Mouse (Mus musculus): ENCODE measurements around the gene Gak. TPM values are rescaled to one million over a fixed set of nuclear protein-coding genes. Genes with fewer than 3 reads are reported as not detected.
A peak's percentile ranks its signal among the peaks of the same experiment; 100 is the strongest.

Gene Gak
- polyA plus RNA-seq, 1 experiment from 2014 or later: 47.2 TPM

DNA sequence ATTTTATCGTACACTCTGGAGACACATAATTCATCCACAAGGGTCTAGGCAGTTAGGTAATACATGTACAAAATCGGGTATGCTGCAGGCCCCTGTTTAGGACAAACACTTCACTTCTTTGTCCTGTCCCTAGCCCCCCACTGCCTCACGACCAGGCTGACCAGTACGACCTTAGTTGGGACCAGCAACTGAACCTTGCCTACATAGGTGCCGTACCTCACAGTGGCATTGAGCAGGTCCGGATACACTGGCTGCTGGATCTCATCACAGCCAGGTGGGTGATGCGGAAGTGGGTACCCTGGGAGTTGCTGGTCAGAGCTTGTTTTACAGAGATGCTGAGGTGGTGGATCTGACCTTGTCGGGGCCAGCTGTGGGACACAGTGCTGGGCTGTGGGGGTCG, 40.4 kb upstream of the Gak start:
- 80% methylated on average over 9 of the region's 9 CpGs for WGBS
- DNase-seq (ENCODE audit: low spot score) (no peak), ATAC-seq (ENCODE audit: low FRiP score) (no peak)
- Histone ChIP-seq H3K4me1 (replicated peaks; ENCODE audit: control insufficient read depth, insufficient read depth, low read length) (0 out of 2 replicates have a peak, but pooled peaks cover 10% of the 10 kb centered on the region), H3K36me3 (replicated peaks; ENCODE audit: control insufficient read depth, insufficient read depth) (0 out of 2 replicates have a peak, but pooled peaks cover 7% of the 10 kb centered on the region), H3K4me3 (replicated peaks; ENCODE audit: low read length) (no peak overlapping the region), H3K4me2 (replicated peaks) (peak overlapping the region; percentile 80), H3K27me3 (ENCODE audit: control insufficient read depth, insufficient read depth, low read length) (no peaks in the 10 kb centered on the region), H3K9ac (0 out of 2 replicates have a peak overlapping the region, but pooled peaks have one; percentile 75), H3K9me3 (ENCODE audit: control insufficient read depth, low read length) (no peaks in the 10 kb centered on the region), H3K27ac (no peak overlapping the region)

GRCm38 (mm10) chr5:108668977-108669936, 39.7 kb upstream of the Gak start, which contains the start of gene Dgkq:
TSS of gene Dgkq (minus strand) at chr5:108669672.
- H3K36me3 ChIP-seq (replicated peaks; ENCODE audit: control insufficient read depth, insufficient read depth): 0 out of 2 replicates have a peak, but pooled peaks cover 7% of the 10 kb centered on the region
- no peaks in the 10 kb centered on the region for H3K27me3 ChIP-seq (ENCODE audit: control insufficient read depth, insufficient read depth, low read length)
- no peaks in the 10 kb centered on the region for H3K9me3 ChIP-seq (ENCODE audit: control insufficient read depth, low read length)
- WGBS: 6% methylated on average over 43 of the region's 43 CpGs
- 0 out of 2 replicates have a peak, but pooled peaks cover 10% of the 10 kb centered on the region for H3K4me1 ChIP-seq (replicated peaks; ENCODE audit: control insufficient read depth, insufficient read depth, low read length)
- peak within 1 kb of the TSS; percentile 44 for H3K4me3 ChIP-seq (replicated peaks; ENCODE audit: low read length)
- H3K9ac ChIP-seq: peak within 1 kb of the TSS; percentile 75
- peak within 1 kb of the TSS; percentile 78 for H3K27ac ChIP-seq
- peak; percentile 84 for ATAC-seq (ENCODE audit: low FRiP score)
- peak within 1 kb of the TSS; percentile 80 for H3K4me2 ChIP-seq (replicated peaks)
- DNase-seq (ENCODE audit: low spot score): peak; percentile 86

DNA sequence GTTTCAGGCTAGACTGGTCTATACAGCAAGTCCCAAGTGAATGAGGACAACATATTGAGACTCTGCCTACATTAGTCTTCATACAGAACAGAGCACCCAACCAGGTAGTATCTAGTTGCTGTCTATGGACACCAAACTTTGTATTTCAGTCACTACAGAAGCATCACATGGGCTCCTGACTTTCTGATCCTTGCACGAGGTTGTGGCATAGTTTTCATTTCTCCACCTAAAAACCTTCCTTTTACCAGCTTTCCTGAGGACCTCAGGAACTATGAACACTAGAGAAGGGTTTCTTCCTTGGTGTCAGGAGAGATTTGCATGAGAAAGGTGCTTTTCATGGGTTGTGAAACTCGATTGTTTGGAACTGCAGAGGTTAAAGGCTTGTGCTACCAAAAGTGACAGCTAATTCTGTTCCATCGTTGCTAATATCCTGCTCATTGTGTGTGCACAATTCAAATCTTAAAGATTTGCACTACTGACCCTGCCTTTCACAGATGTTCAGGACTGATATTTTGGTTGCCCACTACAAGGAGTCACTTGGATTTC, 38.9 kb upstream of the Gak start:
- Histone ChIP-seq H3K27me3 (ENCODE audit: control insufficient read depth, insufficient read depth, low read length) (no peaks in the 10 kb centered on the region), H3K9ac (peak overlapping the region; percentile 75), H3K4me2 (replicated peaks) (peak overlapping the region; percentile 80), H3K4me1 (replicated peaks; ENCODE audit: control insufficient read depth, insufficient read depth, low read length) (0 out of 2 replicates have a peak, but pooled peaks cover 10% of the 10 kb centered on the region), H3K36me3 (replicated peaks; ENCODE audit: control insufficient read depth, insufficient read depth) (0 out of 2 replicates have a peak, but pooled peaks cover 7% of the 10 kb centered on the region), H3K27ac (peak overlapping the region; percentile 78), H3K4me3 (replicated peaks; ENCODE audit: low read length) (peak overlapping the region; percentile 44), H3K9me3 (ENCODE audit: control insufficient read depth, low read length) (no peaks in the 10 kb centered on the region)
- WGBS: 5% methylated on average over 3 of the region's 3 CpGs
- DNase-seq (ENCODE audit: low spot score) (no peak), ATAC-seq (ENCODE audit: low FRiP score) (no peak)

- Histone ChIP-seq H3K4me2 (replicated peaks) (no peak overlapping the region), H3K9ac (no peak overlapping the region; the same call in 1 of the 2 replicates), H3K9me3 (ENCODE audit: control insufficient read depth, low read length) (no peaks in the 10 kb centered on the region), H3K36me3 (replicated peaks; ENCODE audit: control insufficient read depth, insufficient read depth) (0 out of 2 replicates have a peak, but pooled peaks cover 7% of the 10 kb centered on the region), H3K27me3 (ENCODE audit: control insufficient read depth, insufficient read depth, low read length) (no peaks in the 10 kb centered on the region), H3K4me1 (replicated peaks; ENCODE audit: control insufficient read depth, insufficient read depth, low read length) (0 out of 2 replicates have a peak, but pooled peaks cover 10% of the 10 kb centered on the region), H3K4me3 (replicated peaks; ENCODE audit: low read length) (no peak overlapping the region), H3K27ac (no peak overlapping the region)
- DNase-seq (ENCODE audit: low spot score) (no peak), ATAC-seq (ENCODE audit: low FRiP score) (no peak)
- WGBS: 85% methylated on average over 2 of the region's 2 CpGs
These were observed 37.8 kb upstream of the Gak start for GRCm38 (mm10) chr5:108667370-108667769.

- Histone ChIP-seq H3K36me3 (replicated peaks; ENCODE audit: control insufficient read depth, insufficient read depth) (no peaks in the 10 kb centered on the region), H3K9me3 (ENCODE audit: control insufficient read depth, low read length) (no peaks in the 10 kb centered on the region), H3K9ac (no peak overlapping the region), H3K27ac (no peak overlapping the region), H3K4me3 (replicated peaks; ENCODE audit: low read length) (no peak overlapping the region), H3K4me1 (replicated peaks; ENCODE audit: control insufficient read depth, insufficient read depth, low read length) (0 out of 2 replicates have a peak, but pooled peaks cover 8% of the 10 kb centered on the region), H3K4me2 (replicated peaks) (no peak overlapping the region), H3K27me3 (ENCODE audit: control insufficient read depth, insufficient read depth, low read length) (no peaks in the 10 kb centered on the region)
- 56% methylated on average over 3 of the region's 3 CpGs for WGBS
- DNase-seq (ENCODE audit: low spot score): no peak
- ATAC-seq (ENCODE audit: low FRiP score): no peak
These were observed 35.5 kb upstream of the Gak start for GRCm38 (mm10) chr5:108665066-108665465.

DNA sequence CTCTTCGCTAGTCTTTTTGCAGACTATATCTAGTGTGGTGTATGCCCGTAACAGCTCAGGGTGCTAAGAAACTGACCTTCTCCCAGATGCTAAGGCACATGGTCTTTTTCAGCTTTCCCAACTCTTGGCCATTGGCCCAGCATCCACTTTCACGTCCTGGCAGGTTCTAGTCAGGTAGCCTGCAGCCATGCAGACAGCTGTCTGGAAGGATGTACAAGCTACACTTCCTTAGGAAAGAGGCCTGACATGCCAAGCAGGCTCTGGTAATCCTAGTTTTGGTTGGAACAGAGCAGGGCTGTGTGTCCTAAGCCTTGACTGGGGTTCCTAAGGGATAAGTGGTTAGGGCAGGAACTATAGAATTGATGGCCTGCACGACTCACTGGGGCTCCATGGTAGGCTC, 33.2 kb upstream of the Gak start:
- H3K36me3 ChIP-seq (replicated peaks; ENCODE audit: control insufficient read depth, insufficient read depth): peaks cover 4% of the 10 kb centered on the region; the same call in 1 of the 2 replicates
- peaks cover 15% of the 10 kb centered on the region for H3K4me1 ChIP-seq (replicated peaks; ENCODE audit: control insufficient read depth, insufficient read depth, low read length)
- no peaks in the 10 kb centered on the region for H3K9me3 ChIP-seq (ENCODE audit: control insufficient read depth, low read length)
- H3K9ac ChIP-seq: no peak overlapping the region
- H3K4me3 ChIP-seq (replicated peaks; ENCODE audit: low read length): no peak overlapping the region
- ATAC-seq (ENCODE audit: low FRiP score): no peak
- no peak overlapping the region for H3K27ac ChIP-seq
- no peak overlapping the region for H3K4me2 ChIP-seq (replicated peaks)
- WGBS: 82% methylated on average over 4 of the region's 4 CpGs
- no peak for DNase-seq (ENCODE audit: low spot score)
- no peaks in the 10 kb centered on the region for H3K27me3 ChIP-seq (ENCODE audit: control insufficient read depth, insufficient read depth, low read length)

- H3K4me2 ChIP-seq (replicated peaks): peak overlapping the region; percentile 82
- no peak overlapping the region for H3K27ac ChIP-seq
- 14% methylated on average over 36 of the region's 36 CpGs for WGBS
- H3K9ac ChIP-seq: peak overlapping the region; percentile 88
- H3K4me3 ChIP-seq (replicated peaks; ENCODE audit: low read length): peak overlapping the region; percentile 80
- H3K27me3 ChIP-seq (ENCODE audit: control insufficient read depth, insufficient read depth, low read length): no peaks in the 10 kb centered on the region
- H3K4me1 ChIP-seq (replicated peaks; ENCODE audit: control insufficient read depth, insufficient read depth, low read length): peaks cover 15% of the 10 kb centered on the region
- DNase-seq (ENCODE audit: low spot score) (peak; percentile 85), ATAC-seq (ENCODE audit: low FRiP score) (peak; percentile 98)
- H3K36me3 ChIP-seq (replicated peaks; ENCODE audit: control insufficient read depth, insufficient read depth): peaks cover 24% of the 10 kb centered on the region
- H3K9me3 ChIP-seq (ENCODE audit: control insufficient read depth, low read length): no peaks in the 10 kb centered on the region
These were observed 31.2 kb upstream of the Gak start for GRCm38 (mm10) chr5:108660632-108661268.

DNA sequence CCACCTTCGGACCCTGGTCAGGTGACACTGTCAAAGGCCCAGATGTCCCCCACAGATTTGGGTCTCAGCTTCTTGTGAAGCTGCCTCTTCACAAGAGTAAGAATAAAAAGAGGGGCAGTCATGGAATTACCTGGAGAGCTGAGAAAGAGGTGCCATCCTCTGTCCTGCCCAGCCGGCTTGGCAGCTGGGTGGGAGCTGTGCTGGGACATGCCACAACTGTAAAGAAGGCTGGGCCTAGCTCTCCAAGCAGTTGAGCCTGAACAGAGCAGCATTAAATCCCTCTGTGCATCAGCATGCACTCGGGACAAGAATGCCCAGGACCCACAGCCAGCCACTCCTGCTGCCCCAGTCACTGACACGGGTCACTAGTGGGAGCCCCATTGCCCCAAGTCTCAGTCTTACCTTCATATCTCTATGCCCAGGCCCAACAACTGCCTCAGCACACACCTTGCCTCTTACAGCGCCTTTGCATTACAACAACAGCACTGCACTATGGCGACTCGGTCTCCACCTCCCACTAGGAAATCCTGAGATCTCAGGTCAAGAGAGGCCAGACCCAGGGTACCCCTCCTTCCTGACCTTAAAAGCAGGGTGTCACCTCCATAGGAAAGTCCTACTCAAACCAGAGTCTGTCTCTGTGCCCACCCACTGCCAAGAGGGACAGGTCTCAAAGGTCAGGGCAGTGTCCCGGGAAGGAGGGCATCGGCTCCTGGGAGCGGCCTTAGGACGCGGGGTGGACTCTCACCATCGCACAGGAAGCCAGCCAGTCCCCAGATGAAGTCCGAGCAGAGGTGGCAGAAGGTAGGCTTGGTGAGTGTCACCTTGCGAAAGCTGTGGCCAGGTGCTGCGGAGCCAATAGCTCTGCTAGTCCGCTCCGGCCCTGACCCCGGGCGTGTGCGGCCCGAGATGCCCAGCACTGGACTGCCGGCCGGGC, 30.4 kb upstream of the Gak start, which contains the start of gene Idua:
TSS of gene Idua (plus strand) at position 634 of the 934 bp plus-strand sequence.
- H3K9me3 ChIP-seq (ENCODE audit: control insufficient read depth, low read length): no peaks in the 10 kb centered on the region
- ATAC-seq (ENCODE audit: low FRiP score): peak; percentile 12; the same call in 1 of the 2 replicates
- peak within 1 kb of the TSS; percentile 82 for H3K4me2 ChIP-seq (replicated peaks)
- peaks cover 32% of the 10 kb centered on the region for H3K36me3 ChIP-seq (replicated peaks; ENCODE audit: control insufficient read depth, insufficient read depth)
- H3K9ac ChIP-seq: peak within 1 kb of the TSS; percentile 88
- no peak within 1 kb of the TSS for H3K27ac ChIP-seq
- WGBS: 11% methylated on average over 24 of the region's 24 CpGs
- no peaks in the 10 kb centered on the region for H3K27me3 ChIP-seq (ENCODE audit: control insufficient read depth, insufficient read depth, low read length)
- DNase-seq (ENCODE audit: low spot score): no peak
- peaks cover 15% of the 10 kb centered on the region for H3K4me1 ChIP-seq (replicated peaks; ENCODE audit: control insufficient read depth, insufficient read depth, low read length)
- H3K4me3 ChIP-seq (replicated peaks; ENCODE audit: low read length): peak within 1 kb of the TSS; percentile 80
